Mouse (Mus musculus) gastrocnemius, adult 18-20 months (tissue): ENCODE measurements around the gene Syt5. TPM values are rescaled to one million over a fixed set of nuclear protein-coding genes. Genes with fewer than 3 reads are reported as not detected.
"Not testable (repeated sequence)": the region's sequence is repeated elsewhere in the genome, so short reads cannot be mapped to it uniquely, and the experiment has no call there.

ENCODE experiments used
- DNase-seq: peaks from one replicate; pipeline ENCODE4 v3.0.0; 2021; ENCODE audit warnings: low spot score
- long read RNA-seq, 2 experiments: library from polyadenylated mRNA; stranded (forward); transcript quantifications; one replicate each; pipeline ENCODE4 v2.0.0; 2021
- total RNA-seq, 2 experiments: library from RNA; stranded (reverse); gene quantifications; 2 replicates each; pipeline ENCODE4 v1.2.3; 2021

Syt5 gene
- total RNA-seq, result not detected
- long read RNA-seq, experiment 1, result 0 reads
- long read RNA-seq, experiment 2, result 0 reads

GRCm38 (mm10) chr7:4547221-4547641 is at the start of gene Syt5:
Gene Syt5 (minus strand): TSS chr7:4547541.
- DNase-seq, result no peak

GRCm38 (mm10) chr7:4597046-4597445 is 49.7 kb upstream of the Syt5 start:
- DNase-seq, result not testable (repeated sequence)

GRCm38 (mm10) chr7:4581481-4581880 is 34.1 kb upstream of the Syt5 start:
- DNase-seq, result not testable (repeated sequence)

GRCm38 (mm10) chr7:4572361-4572760 is 25.0 kb upstream of the Syt5 start:
- not testable (repeated sequence) for DNase-seq

GRCm38 (mm10) chr7:4562660-4563059 is 15.3 kb upstream of the Syt5 start:
- DNase-seq, result no peak

- no peak for DNase-seq
Observed at GRCm38 (mm10) chr7:4557167-4557560, 9.8 kb upstream of the Syt5 start.

- DNase-seq, result peak; percentile 74
Observed at GRCm38 (mm10) chr7:4556256-4557166, 9.2 kb upstream of the Syt5 start.

- no peak for DNase-seq
Observed at GRCm38 (mm10) chr7:4546591-4547131, 680 bp downstream of the Syt5 start.

- DNase-seq, result no peak
Observed at GRCm38 (mm10) chr7:4546050-4546449, 1.3 kb downstream of the Syt5 start.

GRCm38 (mm10) chr7:4542013-4542412 is 5.3 kb downstream of the Syt5 start:
- no peak for DNase-seq

GRCm38 (mm10) chr7:4541344-4541743 is 6.0 kb downstream of the Syt5 start:
- no peak for DNase-seq

- DNase-seq, result no peak
Observed at GRCm38 (mm10) chr7:4539019-4539418, 8.3 kb downstream of the Syt5 start.

- no peak for DNase-seq
Observed at GRCm38 (mm10) chr7:4537181-4537580, 10.2 kb downstream of the Syt5 start.

GRCm38 (mm10) chr7:4536369-4536768 is 11.0 kb downstream of the Syt5 start:
- DNase-seq, result no peak

- DNase-seq, result peak; percentile 56
Observed at GRCm38 (mm10) chr7:4532005-4532729, 15.2 kb downstream of the Syt5 start, which contains the start of gene Dnaaf3. Gene Dnaaf3 (minus strand): TSS chr7:4532453.

- DNase-seq, result not testable (repeated sequence)
Observed at GRCm38 (mm10) chr7:4530166-4530565, 17.2 kb downstream of the Syt5 start.

- DNase-seq, result no peak
Observed at GRCm38 (mm10) chr7:4527302-4527689, 20.0 kb downstream of the Syt5 start.

- peak; percentile 64 for DNase-seq
Observed at GRCm38 (mm10) chr7:4526341-4527301, 20.7 kb downstream of the Syt5 start.

GRCm38 (mm10) chr7:4524212-4524922 is 23.0 kb downstream of the Syt5 start, which contains the start of gene Tnni3:
Gene Tnni3 (minus strand): TSS chr7:4524229.
- peak; percentile 36 for DNase-seq
